ENCODE assay signal across 10 mouse cellular contexts in the genomic region with DNA sequence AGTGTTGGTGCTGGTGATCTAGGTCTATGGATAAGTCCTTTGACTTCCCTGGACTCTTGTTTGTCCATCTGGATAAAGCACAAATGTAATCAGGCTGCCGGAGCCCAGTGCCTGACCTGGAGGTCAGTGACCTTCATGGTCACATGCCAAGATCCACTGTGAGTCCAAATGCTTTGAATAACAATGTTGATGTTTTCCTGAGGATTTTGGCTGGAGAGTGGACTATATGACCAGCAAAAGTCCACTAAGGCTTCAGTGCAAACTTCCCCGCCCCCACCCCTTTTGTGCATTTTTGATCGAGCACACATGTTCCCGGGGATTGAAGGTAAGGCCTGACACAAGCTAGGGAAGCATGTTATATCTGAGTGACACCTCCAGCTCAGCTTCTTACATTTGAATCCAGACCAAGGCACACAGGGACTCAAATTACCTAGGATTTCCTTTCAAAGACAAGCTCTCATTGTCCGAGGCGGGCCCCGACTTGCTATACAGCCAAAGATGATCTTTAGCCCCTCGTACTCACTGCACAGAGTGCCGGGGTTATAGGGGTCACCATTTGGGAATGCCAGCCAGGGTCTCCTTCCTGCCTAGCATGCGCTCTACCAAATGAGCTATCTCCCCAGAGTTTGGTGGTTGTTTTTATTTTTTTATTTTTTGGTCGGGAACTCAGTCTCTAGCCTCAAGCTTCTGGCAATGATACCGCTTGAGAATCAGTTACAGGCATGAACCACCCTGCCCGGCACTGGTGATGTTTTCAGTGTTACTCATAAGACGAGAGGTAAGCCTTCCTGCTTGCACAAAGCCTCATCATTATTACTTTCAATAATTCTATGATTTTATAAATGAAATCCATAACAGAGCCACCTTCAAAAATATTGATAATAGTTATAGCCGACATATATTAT. TPM values are rescaled to one million over a fixed set of nuclear protein-coding genes. Genes with fewer than 3 reads are reported as not detected.
A peak's percentile ranks its signal among the peaks of the same experiment; 100 is the strongest.
DNase-seq lines count a peak whose midpoint lies in the region; ATAC-seq lines count a peak whose summit lies in the region.
"Had no signal": no experiment of that assay in that cellular context is flagged by ENCODE, and none has a peak within 500 bp of the region (broad histone marks: within the 10 kb centered on the region; RNA-seq: fewer than 3 reads in every experiment).

No protein-coding gene starts in this region.

- H3K9ac ChIP-seq in hindbrain, embryonic 11.5 days (ENCODE audit: low read depth, low read length), result no peak overlapping the region
- H3K9ac ChIP-seq in hindbrain, embryonic 16.5 days (ENCODE audit: low read depth, low read length), result no peak overlapping the region
- H3K9ac ChIP-seq: lung, embryonic 15.5 days had no signal

- no peak overlapping the region for H3K4me3 ChIP-seq in hindbrain, embryonic 11.5 days (ENCODE audit: low read depth, low read length)
- H3K4me3 ChIP-seq in hindbrain, embryonic 16.5 days (ENCODE audit: low read length), result no peak overlapping the region
- H3K4me3 ChIP-seq: lung, embryonic 15.5 days had no signal

- H3K9me3 ChIP-seq in hindbrain, embryonic 11.5 days (ENCODE audit: control insufficient read depth, low read length), result no peaks in the 10 kb centered on the region
- no peaks in the 10 kb centered on the region for H3K9me3 ChIP-seq in hindbrain, embryonic 16.5 days (ENCODE audit: control insufficient read depth, low read length)
- H3K9me3 ChIP-seq: lung, embryonic 15.5 days had no signal

- H3K4me2 ChIP-seq in hindbrain, embryonic 11.5 days (replicated peaks; ENCODE audit: low read depth, low read length), result no peak overlapping the region
- H3K4me2 ChIP-seq in hindbrain, embryonic 16.5 days (ENCODE audit: low read length), result no peak overlapping the region
- H3K4me2 ChIP-seq: lung, embryonic 15.5 days had no signal

- H3K27me3 ChIP-seq in hindbrain, embryonic 11.5 days (ENCODE audit: control insufficient read depth, insufficient read depth, low read length), result no peaks in the 10 kb centered on the region
- no peaks in the 10 kb centered on the region for H3K27me3 ChIP-seq in hindbrain, embryonic 16.5 days (replicated peaks; ENCODE audit: control insufficient read depth, insufficient read depth, low read length)
- H3K27me3 ChIP-seq: CH12.LX; lung, embryonic 15.5 days had no signal

- H3K36me3 ChIP-seq in hindbrain, embryonic 11.5 days (ENCODE audit: control insufficient read depth, insufficient read depth, low read length), result no peaks in the 10 kb centered on the region
- H3K36me3 ChIP-seq in hindbrain, embryonic 16.5 days (ENCODE audit: control insufficient read depth, insufficient read depth, low read length), result no peaks in the 10 kb centered on the region
- H3K36me3 ChIP-seq: lung, embryonic 15.5 days had no signal

- ATAC-seq in hindbrain, embryonic 11.5 days (ENCODE audit: low FRiP score), result no peak
- ATAC-seq in hindbrain, embryonic 16.5 days, result no peak
- ATAC-seq in erythroblast, adult 5-6 weeks (replicated peaks; ENCODE audit: low FRiP score, poor library complexity, severe bottlenecking), result no peak
- ATAC-seq in inflammation-experienced regulatory T-cells, adult 6 months, result no peak

- 41% methylated on average over 15 of the region's 15 CpGs for WGBS in hindbrain, embryonic 11.5 days
- WGBS in hindbrain, embryonic 16.5 days, result 50% methylated on average over 15 of the region's 15 CpGs

- H3K27ac ChIP-seq in hindbrain, embryonic 11.5 days (ENCODE audit: low read depth, low read length), result no peak overlapping the region
- H3K27ac ChIP-seq in hindbrain, embryonic 16.5 days (ENCODE audit: low read depth, low read length), result no peak overlapping the region
- H3K27ac ChIP-seq: lung, embryonic 15.5 days had no signal

- H3K4me1 ChIP-seq in hindbrain, embryonic 11.5 days (replicated peaks; ENCODE audit: control insufficient read depth, insufficient read depth, low read length), result no peaks in the 10 kb centered on the region
- no peaks in the 10 kb centered on the region for H3K4me1 ChIP-seq in hindbrain, embryonic 16.5 days (ENCODE audit: control insufficient read depth, insufficient read depth, low read depth, low read length)

- DNase-seq in hindbrain, embryonic 11.5 days (ENCODE audit: low spot score), result peak; percentile 18
- DNase-seq in adrenal gland, adult 18-20 months (ENCODE audit: low spot score in 2 of 2), result peak; percentile 22 to 41
- DNase-seq in fat pad, adult 2 months (ENCODE audit: extremely low read depth, low read depth, low spot score), result peak; percentile 28
- peak; percentile 43 for DNase-seq in liver
- DNase-seq in layer of hippocampus, adult 9-10 months (ENCODE audit: low spot score), result no peak

RNA-seq across cellular contexts. Expression of a gene that starts 47.3 kb away (rescaled TPM):
- polyA plus RNA-seq in hindbrain, embryonic 11.5 days (2014; fragmentation: Nextera tagmentation; extraction: Ambion mirVana), result 1,127 and 1,205 TPM in 2 replicates
- polyA plus RNA-seq in hindbrain, embryonic 16.5 days (2015; fragmentation: Nextera tagmentation; extraction: Ambion mirVana), result 395 and 417 TPM in 2 replicates
- 100 to 1,000 TPM; 349 to 353 TPM for total RNA-seq in adrenal gland, adult 18-20 months (2021)
- total RNA-seq in erythroblast, adult 5-6 weeks (2015; ENCODE audit: low replicate concordance), result 16.9 and 34.3 TPM in 2 replicates
- total RNA-seq in erythroblast, adult 5-6 weeks (2017; ENCODE audit: low replicate concordance), result 1.1 and 6.4 TPM in 2 replicates
- polyA plus RNA-seq in inflammation-experienced regulatory T-cells, adult 6 months (2017; shearing (Covaris generic)), result 1 to 10 TPM; 1.4 to 2.3 (median 2.1) TPM

Comparison
In these comparisons a context has a peak if more than half of its experiments do, and no peak if none do; other contexts are left out.
1. RNA of a gene that starts 47.3 kb away (polyA plus RNA-seq): 1,127 to 1,205 TPM in hindbrain, embryonic 11.5 days and 395 to 417 TPM in hindbrain, embryonic 16.5 days; 1.4 to 2.3 TPM in inflammation-experienced regulatory T-cells, adult 6 months; every median in the first group is over 100 times any median in the second.